Mouse (Mus musculus) heart, postnatal 0 days (tissue): ENCODE results near the gene Arid1b.

Experiments
- CTCF ChIP-seq: IDR thresholded peaks from 2 replicates; pipeline ENCODE4 v1.5.1; 2016; ENCODE audit warnings: antibody characterized with exemption, control low read depth, low read depth
- EP300 ChIP-seq: IDR thresholded peaks from 2 replicates; pipeline ENCODE4 v1.6.1; 2016; ENCODE audit warnings: antibody characterized with exemption, low read depth

DNA sequence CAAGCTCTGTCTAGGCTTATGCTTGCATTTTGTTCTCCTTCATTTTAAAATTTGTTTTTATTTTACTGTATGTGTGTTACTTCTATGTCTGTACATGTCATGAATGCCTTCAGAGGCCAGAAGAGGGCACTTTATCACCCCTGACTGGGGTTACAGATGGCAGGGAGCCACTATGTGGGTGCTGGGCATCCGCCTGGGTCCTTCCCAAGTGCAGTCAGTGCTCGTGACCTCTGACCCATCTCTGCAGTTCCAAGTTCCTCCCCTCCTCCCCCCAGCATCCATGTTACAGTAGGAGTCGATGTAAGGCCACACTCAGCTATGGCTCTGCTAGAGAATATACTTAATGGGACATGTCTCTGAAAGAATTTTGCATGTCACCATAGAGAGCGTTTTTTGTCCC is 35.0 kb downstream of the Arid1b start:
- TF ChIP-seq CTCF (no peak), EP300 (no peak)
